ENCODE assay signal across 46 mouse cellular contexts in genomic region chr2:152490038-152490437, GRCm38 (mm10). TPM values are rescaled to one million over a fixed set of nuclear protein-coding genes. Genes with fewer than 3 reads are reported as not detected.
"Had no signal": no experiment of that assay in that cellular context is flagged by ENCODE, and none has a peak within 500 bp of the region (broad histone marks: within the 10 kb centered on the region; RNA-seq: fewer than 3 reads in every experiment).

TSS of gene Defb22 (minus strand) at chr2:152490138.

- ATAC-seq: liver, embryonic 12.5 days; liver, postnatal 0 days; lung, postnatal 0 days; midbrain, embryonic 13.5 days; midbrain, embryonic 15.5 days; midbrain, embryonic 16.5 days had no signal

- H3K9me3 ChIP-seq: limb, embryonic 10.5 days; limb, embryonic 12.5 days; limb, embryonic 13.5 days; limb, embryonic 15.5 days; liver, embryonic 12.5 days; liver, embryonic 13.5 days; liver, embryonic 15.5 days; lung, embryonic 15.5 days; midbrain, embryonic 10.5 days; midbrain, embryonic 12.5 days; midbrain, embryonic 13.5 days; midbrain, embryonic 15.5 days; neural tube, embryonic 12.5 days had no signal

- H3K9ac ChIP-seq: limb, embryonic 12.5 days; limb, embryonic 13.5 days; limb, embryonic 15.5 days; liver, embryonic 12.5 days; liver, embryonic 13.5 days; liver, embryonic 14.5 days; liver, embryonic 15.5 days; liver, postnatal 0 days; lung, embryonic 14.5 days; lung, embryonic 15.5 days; midbrain, embryonic 12.5 days; midbrain, embryonic 13.5 days; midbrain, embryonic 15.5 days; neural tube, embryonic 12.5 days had no signal

- DNase-seq: left cerebral cortex, postnatal 4 days; liver; liver, embryonic 13.5 days; liver, postnatal 0 days; lung, adult 18-20 months; lung, adult 2 months; lung, embryonic 14.5 days; lung, postnatal 10 days; lung, postnatal 14 days; lung, postnatal 36 days; lung, postnatal 4 days; midbrain, embryonic 14.5 days had no signal

- H3K27me3 ChIP-seq: limb, embryonic 12.5 days; limb, embryonic 13.5 days; limb, embryonic 15.5 days; liver, embryonic 12.5 days; liver, embryonic 13.5 days; liver, embryonic 15.5 days; lung, embryonic 15.5 days; midbrain, embryonic 12.5 days; midbrain, embryonic 13.5 days; midbrain, embryonic 15.5 days; neural tube, embryonic 12.5 days had no signal

- H3K4me2 ChIP-seq: limb, embryonic 12.5 days; limb, embryonic 13.5 days; limb, embryonic 15.5 days; liver, embryonic 11.5 days; liver, embryonic 12.5 days; liver, embryonic 13.5 days; liver, embryonic 15.5 days; lung, embryonic 14.5 days; lung, embryonic 15.5 days; midbrain, embryonic 11.5 days; midbrain, embryonic 12.5 days; midbrain, embryonic 13.5 days; midbrain, embryonic 15.5 days; neural tube, embryonic 12.5 days had no signal

- H3K4me3 ChIP-seq: limb, embryonic 10.5 days; limb, embryonic 12.5 days; limb, embryonic 13.5 days; limb, embryonic 15.5 days; liver, embryonic 12.5 days; liver, embryonic 13.5 days; liver, embryonic 15.5 days; lung, embryonic 15.5 days; megakaryocyte, embryonic 14.5 days; midbrain, embryonic 10.5 days; midbrain, embryonic 12.5 days; midbrain, embryonic 13.5 days; midbrain, embryonic 15.5 days; myocyte; neural tube, embryonic 12.5 days had no signal

- H3K27ac ChIP-seq: limb, embryonic 10.5 days; limb, embryonic 12.5 days; limb, embryonic 13.5 days; limb, embryonic 15.5 days; liver, embryonic 12.5 days; liver, embryonic 13.5 days; liver, embryonic 14.5 days; liver, embryonic 15.5 days; lung, embryonic 15.5 days; macrophage; midbrain, embryonic 10.5 days; midbrain, embryonic 12.5 days; midbrain, embryonic 13.5 days; midbrain, embryonic 15.5 days; neural tube, embryonic 12.5 days had no signal

- H3K4me1 ChIP-seq: limb, embryonic 12.5 days; limb, embryonic 13.5 days; limb, embryonic 15.5 days; liver, embryonic 12.5 days; liver, embryonic 13.5 days; liver, embryonic 15.5 days; lung, embryonic 15.5 days; midbrain, embryonic 10.5 days; midbrain, embryonic 12.5 days; midbrain, embryonic 13.5 days; midbrain, embryonic 15.5 days; neural tube, embryonic 12.5 days had no signal

- H3K36me3 ChIP-seq: limb, embryonic 10.5 days; limb, embryonic 12.5 days; limb, embryonic 13.5 days; limb, embryonic 15.5 days; liver, embryonic 12.5 days; liver, embryonic 13.5 days; liver, embryonic 15.5 days; lung, embryonic 15.5 days; midbrain, embryonic 10.5 days; midbrain, embryonic 12.5 days; midbrain, embryonic 13.5 days; midbrain, embryonic 15.5 days; neural tube, embryonic 12.5 days had no signal

RNA-seq across cellular contexts. Expression of gene Defb22, which starts in this region (rescaled TPM):
- total RNA-seq: left cerebral cortex, postnatal 10 days; left cerebral cortex, postnatal 14 days; left cerebral cortex, postnatal 25 days; left cerebral cortex, postnatal 36 days; left cerebral cortex, postnatal 4 days; liver, adult 2 months; megakaryocyte progenitor cell, adult 5-6 weeks; megakaryocyte, adult 5-6 weeks; midbrain, postnatal 0 days; monocyte, adult 5-6 weeks had no signal
- polyA plus RNA-seq: limb, embryonic 10.5 days; limb, embryonic 11.5 days; limb, embryonic 12.5 days; limb, embryonic 13.5 days; limb, embryonic 14.5 days; limb, embryonic 15.5 days; liver, adult 2 months; liver, embryonic 11.5 days; liver, embryonic 12.5 days; liver, embryonic 13.5 days; liver, embryonic 14.5 days; liver, embryonic 15.5 days; liver, embryonic 16.5 days; liver, postnatal 0 days; lung, adult 2 months; lung, embryonic 14.5 days; lung, embryonic 15.5 days; lung, embryonic 16.5 days; lung, postnatal 0 days; macrophage; midbrain, embryonic 10.5 days; midbrain, embryonic 11.5 days; midbrain, embryonic 12.5 days; midbrain, embryonic 13.5 days; midbrain, embryonic 14.5 days; midbrain, embryonic 15.5 days; midbrain, embryonic 16.5 days; midbrain, postnatal 0 days; myocyte; neural tube, embryonic 11.5 days; neural tube, embryonic 12.5 days had no signal
